8 mouse cellular contexts compared by ENCODE assay signal in genomic region chr3:101161941-101162531, GRCm38 (mm10). TPM values are rescaled to one million over a fixed set of nuclear protein-coding genes. Genes with fewer than 3 reads are reported as not detected.
A peak's percentile ranks its signal among the peaks of the same experiment; 100 is the strongest.
DNase-seq lines count a peak whose midpoint lies in the region; ATAC-seq lines count a peak whose summit lies in the region.

No protein-coding gene starts in this region.

- no peak overlapping the region for H3K4me3 ChIP-seq in heart, embryonic 14.5 days (ENCODE audit: control insufficient read depth in 1 of 2, insufficient read depth in 1 of 2, low read depth in 1 of 2, low read length in 2 of 2)
- no peak overlapping the region for H3K4me3 ChIP-seq in neural tube, embryonic 14.5 days (ENCODE audit: low read depth, low read length)

- H3K36me3 ChIP-seq in heart, embryonic 14.5 days (ENCODE audit: control insufficient read depth, insufficient read depth, low read length), result no peaks in the 10 kb centered on the region
- H3K36me3 ChIP-seq in neural tube, embryonic 14.5 days (ENCODE audit: control insufficient read depth, insufficient read depth, low read length), result no peaks in the 10 kb centered on the region

- peak; percentile 26 for DNase-seq in ES-CJ7 (ENCODE audit: low read depth, low spot score)
- DNase-seq in adrenal gland, postnatal 25 days, result peak; percentile 64
- DNase-seq in fibroblast of lung, adult 2 months (ENCODE audit: low read depth), result peak; percentile 67
- DNase-seq in kidney, postnatal 10 days, result peak; percentile 37
- no peak for DNase-seq in spleen, adult 18-20 months
- no peak for DNase-seq in thymus, adult 18-20 months

- H3K9me3 ChIP-seq in heart, embryonic 14.5 days (ENCODE audit: control insufficient read depth, low read length), result no peaks in the 10 kb centered on the region
- H3K9me3 ChIP-seq in neural tube, embryonic 14.5 days (ENCODE audit: control insufficient read depth, low read length), result no peaks in the 10 kb centered on the region

- ATAC-seq in heart, embryonic 14.5 days (ENCODE audit: insufficient number of reproducible peaks, insufficient read depth, low FRiP score, low read depth), result 0 out of 2 replicates have a peak, but pooled peaks have one; percentile 41
- ATAC-seq in neural tube, embryonic 14.5 days (ENCODE audit: low read depth), result peak; percentile 58

- peak overlapping the region; percentile 47 for H3K4me2 ChIP-seq in heart, embryonic 14.5 days (ENCODE audit: low read length)
- H3K4me2 ChIP-seq in neural tube, embryonic 14.5 days (ENCODE audit: low read depth, low read length), result no peak overlapping the region

- 0 out of 2 replicates have a peak overlapping the region, but pooled peaks have one; percentile 27 for H3K9ac ChIP-seq in heart, embryonic 14.5 days (ENCODE audit: low read length)
- H3K9ac ChIP-seq in neural tube, embryonic 14.5 days (replicated peaks; ENCODE audit: low read depth, low read length), result no peak overlapping the region

- WGBS in heart, embryonic 14.5 days, result 42% methylated on average over 14 of the region's 14 CpGs
- WGBS in neural tube, embryonic 14.5 days, result 48% methylated on average over 14 of the region's 14 CpGs

- H3K27me3 ChIP-seq in heart, embryonic 14.5 days (ENCODE audit: control insufficient read depth, insufficient read depth, low read length), result no peaks in the 10 kb centered on the region
- H3K27me3 ChIP-seq in neural tube, embryonic 14.5 days (ENCODE audit: control insufficient read depth, insufficient read depth, low read length), result no peaks in the 10 kb centered on the region

- peak overlapping the region; percentile 18 to 57 for H3K27ac ChIP-seq in heart, embryonic 14.5 days (replicated peaks in 1 of 2; ENCODE audit: control insufficient read depth in 1 of 2, insufficient read depth in 1 of 2, low read depth in 2 of 2, low read length in 2 of 2)
- H3K27ac ChIP-seq in neural tube, embryonic 14.5 days (ENCODE audit: low read depth, low read length), result peak overlapping the region; percentile 52; the same call in 1 of the 2 replicates

- peaks cover 29 to 39% of the 10 kb centered on the region in 2 experiments for H3K4me1 ChIP-seq in heart, embryonic 14.5 days (ENCODE audit: control insufficient read depth in 2 of 2, insufficient read depth in 2 of 2, low read length in 2 of 2)
- H3K4me1 ChIP-seq in neural tube, embryonic 14.5 days (ENCODE audit: control insufficient read depth, insufficient read depth, low read length), result peaks cover 6% of the 10 kb centered on the region; the same call in 1 of the 2 replicates

RNA-seq across cellular contexts. Expression of gene Ptgfrn, which starts 52.0 kb away (rescaled TPM):
- total RNA-seq in adrenal gland, postnatal 25 days (2021), result 43.5 and 45.2 TPM in 2 replicates
- 10.0 and 10.2 TPM in 2 replicates for polyA plus RNA-seq in heart, embryonic 14.5 days (2014; fragmentation: Nextera tagmentation; extraction: Ambion mirVana)
- polyA plus RNA-seq in neural tube, embryonic 14.5 days (2014; fragmentation: Nextera tagmentation; extraction: Ambion mirVana), result 4.4 and 4.7 TPM in 2 replicates

Comparison
In these comparisons a context has a peak if more than half of its experiments do, and no peak if none do; other contexts are left out.
1. DNase-seq: peak in ES-CJ7 (single experiment), adrenal gland, postnatal 25 days (single experiment), fibroblast of lung, adult 2 months (single experiment) and kidney, postnatal 10 days (single experiment); none in spleen, adult 18-20 months (0 of 2) and thymus, adult 18-20 months (0 of 2).